Mouse (Mus musculus) CD4-positive helper T cell, adult 2 months (primary cell): ENCODE measurements around the gene Lars2.

Experiments
- DNase-seq: peaks from one replicate; pipeline ENCODE4 v3.0.0-alpha.2; 2012; ENCODE audit warnings: low read depth, missing footprints, low spot score

Lars2 gene

GRCm38 (mm10) chr9:123391140-123391849 lies 24.6 kb downstream of the Lars2 start:
- no peak for DNase-seq

GRCm38 (mm10) chr9:123394856-123395255 lies 28.1 kb downstream of the Lars2 start:
- DNase-seq, result no peak

- no peak for DNase-seq
Measured at GRCm38 (mm10) chr9:123397701-123398100, 31.0 kb downstream of the Lars2 start.

GRCm38 (mm10) chr9:123402215-123402614 lies 35.5 kb downstream of the Lars2 start:
- DNase-seq, result no peak

GRCm38 (mm10) chr9:123403031-123403430 lies 36.3 kb downstream of the Lars2 start:
- no peak for DNase-seq

- DNase-seq, result no peak
Measured at GRCm38 (mm10) chr9:123405231-123405630, 38.5 kb downstream of the Lars2 start.

GRCm38 (mm10) chr9:123408771-123409170 lies 42.0 kb downstream of the Lars2 start:
- no peak for DNase-seq

- no peak for DNase-seq
Measured at GRCm38 (mm10) chr9:123429863-123430262, 63.1 kb downstream of the Lars2 start.

- DNase-seq, result no peak
Measured at GRCm38 (mm10) chr9:123430973-123431372, 64.2 kb downstream of the Lars2 start.

GRCm38 (mm10) chr9:123438223-123438622 lies 71.5 kb downstream of the Lars2 start:
- DNase-seq, result no peak

GRCm38 (mm10) chr9:123440230-123441058 lies 73.7 kb downstream of the Lars2 start:
- no peak for DNase-seq

GRCm38 (mm10) chr9:123447101-123447500 lies 80.4 kb downstream of the Lars2 start:
- peak; percentile 27 for DNase-seq

- DNase-seq, result no peak
Measured at GRCm38 (mm10) chr9:123448594-123448993, 81.9 kb downstream of the Lars2 start.

- peak; percentile 62 for DNase-seq
Measured at GRCm38 (mm10) chr9:123450174-123450573, 83.4 kb downstream of the Lars2 start.

GRCm38 (mm10) chr9:123451772-123452171 lies 85.0 kb downstream of the Lars2 start:
- no peak for DNase-seq

- DNase-seq, result no peak
Measured at GRCm38 (mm10) chr9:123456634-123457602, 90.2 kb downstream of the Lars2 start.

- DNase-seq, result no peak
Measured at GRCm38 (mm10) chr9:123457603-123458002, 90.9 kb downstream of the Lars2 start.

GRCm38 (mm10) chr9:123467141-123467620 lies 100.5 kb downstream of the Lars2 start:
- DNase-seq, result no peak

- DNase-seq, result no peak
Measured at GRCm38 (mm10) chr9:123468406-123469085, 101.8 kb downstream of the Lars2 start.

- DNase-seq, result no peak
Measured at GRCm38 (mm10) chr9:123469087-123469486, 102.4 kb downstream of the Lars2 start.

- DNase-seq, result no peak
Measured at GRCm38 (mm10) chr9:123473377-123473776, 106.7 kb downstream of the Lars2 start.
